Mouse (Mus musculus) adrenal gland, adult (tissue): ENCODE data around the gene Pcbd2.
A peak's percentile ranks its signal among the peaks of the same experiment; 100 is the strongest.

ENCODE experiments used
- DNase-seq, 2 experiments: peaks; one replicate each; pipeline ENCODE4 v3.0.0; 2022 to 2023; ENCODE audit warnings: low spot score in 1 of 2; ENCODE audit not compliant: inconsistent age in 2 of 2

Gene Pcbd2

DNA sequence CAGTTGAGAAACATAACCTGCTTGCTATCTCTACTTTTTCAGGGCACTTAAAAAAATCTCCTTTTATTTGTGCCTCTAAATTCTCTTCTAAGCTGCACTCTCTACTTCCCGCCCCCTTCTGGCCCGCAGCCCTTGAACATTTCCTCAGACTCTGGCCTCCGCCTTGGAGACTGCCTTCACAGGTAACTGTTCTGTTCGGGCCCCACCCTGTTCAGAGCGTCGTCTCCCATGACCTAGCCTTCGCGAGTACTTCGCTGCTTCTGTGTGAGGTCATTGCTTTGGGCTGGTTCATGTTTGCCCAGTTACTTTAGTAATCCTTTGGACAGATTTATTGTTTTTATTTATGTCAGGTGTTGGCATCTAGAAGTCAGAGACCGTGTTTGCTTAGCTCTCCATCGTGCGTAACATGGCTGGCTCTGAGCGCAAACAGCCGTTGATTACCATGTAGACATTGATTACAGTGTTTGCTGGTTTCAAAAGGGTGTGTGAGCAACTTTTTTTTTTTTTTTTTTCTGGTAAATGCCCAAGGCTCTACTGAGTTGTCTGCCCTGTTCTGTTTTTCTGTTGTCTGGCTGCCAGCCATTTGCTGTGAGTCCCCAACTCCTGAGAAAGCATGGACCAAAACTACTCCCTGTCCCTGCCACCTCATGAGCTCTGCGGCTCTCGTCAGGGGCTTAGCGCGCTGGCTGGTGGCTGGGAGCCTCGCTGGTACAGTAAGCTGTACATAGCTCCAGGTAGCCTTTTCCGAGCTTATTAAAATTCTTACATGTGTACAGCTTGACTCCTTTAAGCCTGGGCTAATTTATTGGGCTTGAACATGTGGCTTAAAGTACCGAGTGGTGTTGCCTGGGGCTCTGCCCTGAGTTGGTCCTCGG, 6.7 kb downstream of the Pcbd2 start:
- no peak for DNase-seq

DNA sequence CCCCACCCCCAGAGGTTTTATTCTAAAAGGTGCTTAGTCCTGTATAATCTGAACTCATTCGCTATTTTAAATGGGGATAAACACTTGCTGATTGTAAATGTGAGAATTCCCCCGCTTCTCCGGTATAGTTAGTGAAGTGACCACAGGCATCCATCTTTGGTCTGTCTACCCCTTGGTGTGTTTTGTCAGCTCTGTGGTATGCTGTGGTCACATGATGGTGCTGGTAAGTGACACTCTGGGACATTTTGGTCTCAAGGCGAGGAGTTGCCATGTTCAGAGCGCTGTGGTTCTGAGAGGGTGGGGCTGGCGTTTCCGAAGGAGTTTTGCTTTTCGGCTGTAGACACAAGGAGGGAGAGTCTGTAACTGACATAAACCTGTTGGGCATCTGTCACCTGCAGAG, 10.7 kb downstream of the Pcbd2 start:
- DNase-seq, result no peak

DNA sequence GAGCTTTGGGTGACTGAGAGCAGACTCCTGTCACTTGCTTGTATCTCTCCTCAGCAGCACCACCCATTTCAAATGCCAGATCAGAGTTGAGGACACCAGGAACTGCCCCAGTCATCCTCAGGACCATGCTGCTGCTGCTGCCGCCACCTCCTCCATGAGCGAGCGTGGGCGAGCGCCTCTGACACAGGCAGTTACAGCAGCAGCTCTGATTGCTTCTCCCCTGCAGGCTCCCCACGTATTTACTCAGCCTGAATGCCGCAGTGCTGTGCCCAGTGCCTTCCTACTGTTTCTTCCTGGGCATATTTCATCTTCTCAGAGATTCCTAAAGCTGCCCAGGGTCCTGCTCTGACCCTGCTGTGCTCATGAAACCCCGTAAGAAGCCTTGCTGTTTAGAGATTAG, 15.1 kb downstream of the Pcbd2 start:
- no peak for DNase-seq

DNA sequence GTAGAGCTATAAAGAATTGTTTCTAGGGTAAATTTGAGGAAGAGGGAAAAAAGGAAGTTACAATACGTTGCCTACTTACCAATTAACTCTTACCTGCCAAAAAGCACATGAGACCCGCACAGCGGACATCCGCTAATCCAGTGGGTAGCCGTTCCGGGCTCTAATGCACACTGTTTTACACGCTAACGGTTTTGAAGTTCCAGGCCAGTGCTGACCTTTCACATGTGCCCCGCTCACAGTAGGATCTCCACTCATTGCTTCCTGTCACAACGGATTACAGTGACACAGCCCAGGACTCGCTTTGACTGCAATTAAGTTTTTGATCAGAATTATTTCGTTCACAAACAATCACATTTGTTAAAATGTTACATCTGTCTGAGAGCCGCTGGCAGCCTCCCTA, 27.2 kb downstream of the Pcbd2 start:
- DNase-seq, result no peak

DNA sequence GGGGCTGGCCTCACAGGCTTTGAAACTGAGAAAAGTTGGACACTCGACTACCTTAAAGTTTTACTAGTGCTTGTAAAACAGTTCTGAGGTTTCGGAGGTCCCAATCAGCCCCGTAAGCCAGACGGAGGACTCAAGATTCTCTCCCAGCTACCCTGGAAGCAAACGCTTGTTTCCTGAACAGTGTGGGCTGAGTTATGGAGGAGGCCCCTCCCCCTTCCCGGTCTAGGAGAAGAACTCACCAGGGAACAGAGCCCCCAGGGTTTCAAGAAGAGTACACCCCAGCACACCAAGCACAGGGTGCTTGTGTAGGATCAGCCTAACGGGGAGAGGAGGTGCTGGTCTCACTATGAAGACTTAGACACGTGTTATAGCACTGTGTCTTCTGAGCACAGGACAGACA, 29.6 kb downstream of the Pcbd2 start:
- DNase-seq, result peak in 1 of 2 experiments; percentile 32

DNA sequence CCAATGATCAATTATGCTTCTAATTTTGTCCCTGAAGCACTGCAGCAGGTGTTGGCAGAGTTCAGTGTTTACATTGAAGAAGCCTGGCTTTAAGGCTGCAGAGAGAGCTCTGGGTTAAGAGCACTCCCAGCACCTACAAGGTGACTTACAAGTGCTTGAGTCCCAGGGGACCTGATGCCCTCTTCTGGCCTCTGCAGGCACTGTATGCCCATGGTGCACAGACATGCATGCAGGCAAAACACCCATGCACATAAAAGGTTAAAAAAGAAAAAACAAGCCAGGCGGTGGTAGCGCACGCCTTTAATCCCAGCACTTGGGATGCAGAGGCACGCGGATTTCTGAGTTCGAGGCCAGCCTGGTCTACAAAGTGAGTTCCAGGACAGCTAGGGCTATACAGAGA, 30.5 kb downstream of the Pcbd2 start:
- no peak for DNase-seq

DNA sequence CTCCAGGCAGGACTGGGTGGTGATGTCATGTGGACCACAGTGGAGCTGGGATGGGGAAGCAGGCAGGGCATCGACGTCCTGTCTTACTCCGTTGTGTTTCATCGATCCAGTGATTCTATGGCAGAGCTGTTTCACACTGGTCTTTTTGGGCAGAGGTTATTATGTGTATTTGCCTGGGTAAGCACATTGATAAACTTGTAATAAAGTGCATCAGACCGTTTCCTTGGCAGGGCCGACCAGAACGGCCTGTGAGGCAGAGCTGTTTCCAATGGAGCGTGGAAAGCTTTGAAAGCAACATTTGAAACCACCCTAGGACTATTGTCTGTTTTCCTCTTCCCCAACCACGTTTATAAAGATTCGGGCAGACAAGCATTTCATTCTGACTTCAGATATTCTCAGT, 33.4 kb downstream of the Pcbd2 start:
- no peak for DNase-seq

DNA sequence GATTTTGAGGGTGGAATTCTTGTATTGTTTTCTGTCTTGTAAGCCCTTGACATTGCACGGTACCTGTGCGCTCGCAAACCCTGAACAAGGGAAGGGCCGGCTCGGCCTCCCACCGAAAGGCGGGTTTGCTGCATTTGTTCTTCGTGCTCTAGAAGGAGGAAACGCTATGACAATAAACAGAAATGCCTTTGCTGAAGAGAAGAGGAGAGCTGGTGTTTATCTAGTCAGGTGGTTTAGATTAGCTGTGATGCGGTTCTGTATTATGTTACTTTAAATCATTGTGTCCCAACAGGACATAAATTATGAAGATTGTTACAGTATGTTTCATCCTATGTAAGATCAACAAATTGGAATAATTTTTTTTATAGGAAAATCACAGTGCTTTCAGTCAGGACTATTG, 34.3 kb downstream of the Pcbd2 start:
- no peak for DNase-seq

DNA sequence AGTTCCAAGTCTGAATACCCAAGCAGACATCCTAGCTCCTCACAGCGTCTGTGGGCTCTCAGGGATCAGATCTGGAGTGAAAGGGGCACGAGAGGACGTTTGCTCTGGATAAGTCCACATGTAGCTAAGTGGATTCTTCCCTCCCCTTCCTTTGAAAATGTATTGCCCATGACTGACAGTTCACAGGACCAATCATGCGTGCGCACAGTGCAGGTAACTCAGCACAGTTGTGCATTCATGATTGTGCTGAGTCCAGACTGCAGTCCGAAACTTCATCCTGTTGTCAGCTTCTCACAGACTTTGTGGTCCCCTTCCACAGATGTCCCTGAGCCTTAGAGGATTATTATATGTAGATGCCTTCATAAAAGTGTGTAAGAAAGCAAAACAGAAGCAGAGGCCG, 47.2 kb downstream of the Pcbd2 start:
- no peak for DNase-seq

DNA sequence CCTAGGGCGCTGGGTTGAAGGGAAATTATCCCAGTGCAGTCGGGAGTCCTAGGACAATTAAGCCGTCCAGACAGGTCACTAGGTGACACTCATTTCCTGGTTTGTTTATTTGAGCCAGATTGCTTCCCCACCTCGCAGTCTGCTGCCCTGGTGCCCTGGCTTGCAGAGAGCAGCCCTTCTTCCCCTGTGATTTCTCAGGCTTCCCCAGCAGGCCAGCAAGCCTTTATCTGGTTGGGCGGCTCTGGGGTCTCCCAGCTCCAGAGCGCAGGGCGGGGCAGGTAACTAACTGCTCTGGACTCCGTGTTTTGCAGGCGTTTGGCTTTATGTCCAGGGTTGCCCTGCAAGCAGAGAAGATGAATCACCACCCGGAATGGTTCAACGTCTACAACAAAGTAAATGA, 47.9 kb downstream of the Pcbd2 start:
- DNase-seq, result no peak

DNA sequence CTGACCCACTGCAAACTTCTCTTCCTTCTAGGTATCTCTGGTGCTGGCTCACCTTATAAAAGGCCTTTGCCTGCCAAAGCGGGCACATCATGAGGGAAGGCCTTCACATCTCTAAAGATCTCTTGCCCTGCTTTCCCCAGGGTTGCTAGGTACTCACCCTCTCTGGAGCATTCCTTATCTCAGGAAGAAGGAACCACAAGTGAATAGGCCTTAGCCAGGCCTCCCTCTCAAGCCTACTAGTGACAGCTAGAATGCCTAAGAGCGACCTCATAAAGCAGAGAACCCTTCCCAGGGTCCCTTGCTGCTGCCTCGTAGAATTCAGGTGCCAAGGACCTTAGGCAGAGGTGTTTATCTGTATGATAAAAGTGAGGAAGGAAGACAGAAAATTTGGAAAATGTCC, 57.1 kb downstream of the Pcbd2 start, which contains the start of gene Catsper3:
Catsper3 (plus strand) TSS at position 301 of the 400 bp plus-strand sequence.
- no peak for DNase-seq

DNA sequence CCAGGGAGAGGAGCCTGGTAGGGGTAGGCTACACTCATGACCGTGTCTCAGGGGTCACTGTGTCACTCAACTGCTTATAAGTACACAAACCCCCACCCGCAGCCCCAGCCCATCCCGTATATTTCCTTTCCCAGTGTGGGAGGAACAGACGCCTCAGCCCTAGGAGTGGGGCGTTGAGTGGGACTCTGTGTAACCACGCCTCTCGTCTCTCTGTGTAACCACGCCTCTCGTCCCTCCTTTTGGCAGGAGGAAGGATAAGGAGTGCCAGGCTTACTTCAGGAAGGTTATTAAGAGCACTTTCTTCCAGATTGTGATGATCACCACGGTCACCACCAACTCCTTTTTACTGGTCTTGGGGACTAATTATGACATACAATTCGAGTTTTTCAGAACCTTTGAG, 59.0 kb downstream of the Pcbd2 start:
- DNase-seq, result peak; percentile 8 to 27

DNA sequence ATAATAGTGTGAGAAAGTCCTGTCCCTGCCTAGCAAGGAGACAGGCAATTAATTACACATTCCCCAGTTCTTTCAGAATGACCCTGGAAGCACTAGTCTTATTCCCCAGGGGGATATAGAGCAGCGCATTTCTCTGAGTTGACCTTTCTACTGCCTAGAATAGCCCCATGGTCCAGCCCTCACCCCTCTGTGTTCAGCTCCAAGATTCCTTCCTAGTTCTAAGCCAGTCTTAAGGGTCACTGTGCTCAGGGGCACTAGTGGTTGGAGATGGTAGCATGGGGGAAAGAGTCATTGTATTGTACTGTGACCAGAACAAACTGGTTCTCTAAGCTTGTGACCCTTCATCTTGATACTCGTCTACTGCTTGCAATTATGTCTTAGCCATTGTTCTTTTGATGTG, 74.1 kb downstream of the Pcbd2 start:
- no peak for DNase-seq

DNA sequence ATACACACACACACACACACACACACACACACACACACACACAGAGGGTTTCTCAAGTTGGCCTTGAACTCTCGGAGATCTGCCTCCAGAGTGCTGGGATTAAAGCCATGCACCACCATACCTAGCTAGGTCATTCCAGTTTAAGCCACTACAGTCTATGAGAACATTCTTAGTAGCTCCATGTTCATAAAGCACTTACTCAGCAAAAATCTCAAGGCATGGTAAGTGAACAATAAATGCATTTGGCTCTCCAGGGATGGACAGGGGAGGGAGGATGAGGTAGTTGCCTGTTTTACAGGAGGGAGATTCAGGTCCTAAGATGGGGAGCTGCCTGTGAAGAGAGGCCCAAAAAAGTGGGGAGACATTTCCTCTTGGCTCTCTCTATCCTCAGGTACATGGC, 76.8 kb downstream of the Pcbd2 start:
- DNase-seq, result no peak

DNA sequence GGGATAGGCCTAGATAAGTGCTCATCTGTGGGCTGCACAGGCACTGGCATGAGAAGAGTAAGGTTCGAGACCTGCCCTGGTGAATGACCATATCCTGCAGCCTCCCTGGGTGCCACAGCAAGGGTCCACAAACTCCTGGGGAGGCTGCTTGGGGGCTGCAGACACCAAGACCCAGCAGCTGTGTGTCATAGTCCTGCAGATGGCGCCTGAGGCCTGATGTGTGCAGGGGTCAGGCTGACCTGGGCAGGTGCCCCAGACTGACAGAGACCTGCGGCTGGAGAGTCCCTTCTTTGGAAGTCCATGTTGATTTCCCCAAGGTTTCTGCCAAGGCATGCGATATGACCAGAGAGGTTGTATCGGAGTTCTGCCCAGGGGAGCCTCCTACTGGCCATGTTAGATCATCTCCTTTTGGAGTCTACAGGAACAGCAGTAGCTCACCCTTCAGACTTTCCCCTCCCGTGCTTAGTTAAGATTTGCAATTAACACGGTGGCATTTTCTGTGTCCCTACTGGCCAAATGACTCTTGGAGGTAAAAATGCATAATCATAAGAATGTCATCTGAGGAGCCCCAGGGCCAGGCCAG, 82.0 kb downstream of the Pcbd2 start:
- DNase-seq, result no peak

DNA sequence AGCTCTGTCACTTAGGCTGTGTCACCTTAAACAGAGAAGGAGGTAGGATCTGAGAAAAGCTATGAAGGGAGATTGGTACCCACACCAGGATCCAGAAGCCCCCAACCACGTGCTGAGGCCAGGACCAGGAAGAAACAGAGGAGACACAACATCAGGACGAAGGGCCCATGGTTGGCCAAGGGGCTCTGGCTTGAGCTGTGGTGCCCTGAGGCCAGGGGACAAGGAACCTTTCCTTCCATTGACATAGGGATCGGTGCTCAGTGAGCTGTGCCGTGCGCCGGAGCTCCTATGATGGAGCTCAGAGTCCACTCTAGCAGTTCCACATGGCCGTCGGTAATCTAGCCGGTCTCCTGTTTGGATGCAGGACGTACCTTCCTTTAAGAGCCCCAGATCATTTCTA, 82.5 kb downstream of the Pcbd2 start:
- no peak for DNase-seq

DNA sequence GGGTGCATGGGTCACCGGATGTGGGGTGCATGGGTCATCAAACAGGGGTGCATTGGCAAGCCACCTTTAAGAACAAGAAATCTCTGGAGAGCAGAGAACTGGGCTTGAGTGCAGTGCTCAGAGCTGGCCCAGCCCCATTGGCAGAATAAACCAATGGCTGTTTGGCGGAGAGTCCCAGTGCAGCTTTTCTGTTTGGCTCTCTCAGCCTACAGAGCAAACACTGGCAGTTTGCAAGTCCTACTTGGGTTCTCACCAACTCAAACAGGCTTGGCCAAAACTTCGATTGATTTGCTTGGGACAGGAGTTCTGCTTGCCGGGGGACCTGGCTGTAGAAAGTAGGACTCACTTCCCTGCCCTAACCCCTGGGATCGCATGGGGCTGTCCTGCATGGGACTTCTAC, 83.8 kb downstream of the Pcbd2 start:
- DNase-seq, result peak in 1 of 2 experiments; percentile 26

DNA sequence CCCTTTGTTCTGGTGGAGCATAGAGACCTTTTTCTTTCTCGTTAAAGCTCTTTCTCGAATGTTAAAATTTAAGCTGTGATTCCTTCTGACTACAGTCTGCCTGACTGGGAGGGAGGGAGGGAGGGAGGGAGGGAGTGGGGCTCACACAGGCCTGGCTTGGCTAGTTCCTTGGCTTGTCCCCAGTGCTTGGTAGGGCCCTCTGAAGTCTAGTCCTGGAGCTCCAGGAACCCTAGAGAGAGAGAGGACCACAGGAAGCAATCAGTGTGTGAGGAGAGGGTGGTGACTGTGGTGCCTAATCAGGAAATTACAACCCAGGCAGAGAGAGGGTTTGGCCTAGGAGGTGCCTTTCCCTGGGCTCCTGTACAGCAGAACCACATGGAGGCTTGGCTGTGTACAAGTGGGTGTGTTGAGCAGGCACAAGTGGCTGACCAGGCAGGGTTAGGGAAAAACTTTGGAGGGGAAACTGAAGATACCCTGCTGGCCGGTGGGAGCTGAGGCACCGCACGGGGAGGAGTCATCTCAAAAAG, 86.4 kb downstream of the Pcbd2 start:
- DNase-seq, result no peak

DNA sequence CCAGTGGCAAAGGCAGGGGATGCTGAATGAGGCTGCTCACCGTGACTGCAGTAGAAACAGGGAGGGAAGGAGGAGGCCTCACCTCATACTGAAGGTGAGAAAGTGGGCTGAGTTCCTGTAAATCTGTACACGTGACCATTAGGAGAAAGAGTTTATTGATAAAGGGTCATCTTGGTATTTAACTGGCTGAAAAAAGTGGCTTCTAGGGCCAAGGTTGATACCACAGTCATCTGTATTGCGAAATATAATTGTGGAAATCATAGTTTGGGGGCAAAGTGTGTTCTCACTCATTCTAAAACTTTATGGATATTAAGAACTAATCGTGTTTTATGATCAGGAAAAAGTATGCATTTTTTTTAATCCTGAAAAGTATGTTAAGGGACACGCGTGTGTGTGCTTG, 87.7 kb downstream of the Pcbd2 start:
- no peak for DNase-seq

DNA sequence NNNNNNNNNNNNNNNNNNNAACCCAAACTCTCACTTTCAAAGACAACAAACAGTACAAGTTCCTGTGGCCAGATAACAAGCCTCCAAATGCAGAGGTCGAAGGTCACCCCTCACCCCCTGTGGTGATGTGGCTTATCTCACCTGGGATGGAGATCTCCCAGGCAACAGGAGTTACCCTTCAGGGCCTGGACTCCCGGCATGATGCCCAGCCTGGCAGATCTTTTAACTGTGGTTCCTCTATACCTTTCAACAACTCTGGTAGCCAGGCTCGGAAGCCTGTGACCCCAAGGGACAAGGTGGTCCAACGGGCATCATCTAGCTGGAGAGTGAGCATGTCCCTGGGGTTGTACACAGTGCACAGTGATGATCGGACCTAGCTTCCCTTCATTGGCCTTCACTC, 95.3 kb downstream of the Pcbd2 start:
- no peak for DNase-seq

DNA sequence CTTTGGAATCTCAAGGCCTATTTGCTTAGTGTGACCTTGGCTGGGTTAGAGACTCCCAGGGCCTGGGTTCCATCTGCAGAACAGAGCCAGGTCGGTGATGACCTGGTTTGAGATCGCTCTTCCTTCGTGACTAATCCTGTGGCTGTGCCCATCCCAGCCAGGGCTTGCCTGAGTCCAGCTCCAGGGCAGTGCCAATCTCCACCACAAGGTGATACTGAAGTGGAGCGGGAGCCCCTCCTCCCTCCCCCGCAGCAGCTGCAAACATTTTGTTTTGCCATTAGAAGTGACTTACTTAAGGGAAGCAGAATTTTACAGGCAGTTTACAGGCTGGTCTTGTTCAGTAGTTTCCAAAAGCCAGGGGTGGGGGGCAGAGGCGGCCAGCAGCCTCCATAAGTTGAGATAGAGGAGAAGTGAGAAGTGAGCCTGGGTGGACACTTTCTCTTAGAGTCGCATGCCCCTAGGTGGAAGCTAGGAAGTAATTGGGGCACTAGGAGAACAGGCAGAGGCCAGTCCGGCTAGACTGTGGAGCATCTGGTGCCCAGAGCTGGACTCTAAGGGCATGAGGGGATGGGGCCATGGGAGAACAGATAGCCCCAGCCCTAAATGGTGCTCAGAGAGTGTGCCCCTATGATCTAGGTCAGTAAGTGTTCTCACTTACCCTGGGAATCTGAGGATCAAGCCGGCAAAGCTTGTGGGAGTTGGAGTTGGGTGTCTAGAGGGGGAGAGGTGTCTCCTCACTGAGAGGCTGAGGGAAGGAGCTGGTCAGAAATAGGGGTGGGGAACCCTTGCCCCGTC, 97.2 kb downstream of the Pcbd2 start:
- DNase-seq, result no peak

DNA sequence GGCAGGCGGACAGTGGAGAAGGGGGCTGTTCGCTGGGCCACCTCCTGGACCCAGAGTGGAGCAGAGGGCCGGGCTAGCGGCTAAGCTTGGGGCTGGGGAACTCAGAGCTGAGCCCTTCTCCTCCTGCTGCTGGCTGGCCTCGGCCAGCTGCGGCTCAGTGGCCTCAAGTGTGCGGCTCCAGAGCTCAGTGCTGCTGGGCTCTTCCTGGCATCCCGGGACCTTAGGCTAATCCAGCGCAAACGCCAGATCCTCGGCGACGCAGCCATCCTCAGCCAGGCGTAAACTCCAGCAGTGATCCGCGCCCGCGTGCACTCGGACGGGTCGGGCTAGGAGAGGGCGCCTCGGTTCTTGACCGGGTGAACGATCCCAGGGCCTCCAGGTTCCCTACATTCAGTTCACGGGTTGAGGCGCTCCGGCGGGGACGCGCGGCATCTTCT, 98.1 kb downstream of the Pcbd2 start:
- peak in 1 of 2 experiments; percentile 38 for DNase-seq
